Mouse (Mus musculus): ENCODE measurements around the gene Acin1. TPM values are rescaled to one million over a fixed set of nuclear protein-coding genes. Genes with fewer than 3 reads are reported as not detected.
A peak's percentile ranks its signal among the peaks of the same experiment; 100 is the strongest.

Gene Acin1
- polyA plus RNA-seq, 1 experiment from 2014 or later: 132 TPM

- 53% methylated on average over 8 of the region's 8 CpGs for WGBS
- Histone ChIP-seq H3K27ac (replicated peaks) (no peak overlapping the region), H3K4me3 (replicated peaks) (no peak overlapping the region), H3K9me3 (replicated peaks) (no peaks in the 10 kb centered on the region), H3K4me2 (replicated peaks) (no peak overlapping the region), H3K4me1 (peaks cover 21% of the 10 kb centered on the region), H3K9ac (no peak overlapping the region), H3K36me3 (peaks cover 16% of the 10 kb centered on the region; the same call in 1 of the 2 replicates), H3K27me3 (no peaks in the 10 kb centered on the region)
- ATAC-seq (ENCODE audit: insufficient number of reproducible peaks, low FRiP score, low TSS enrichment, low read depth): no peak
These were observed 79.5 kb downstream of the Acin1 start for GRCm38 (mm10) chr14:54607226-54607625.

DNA sequence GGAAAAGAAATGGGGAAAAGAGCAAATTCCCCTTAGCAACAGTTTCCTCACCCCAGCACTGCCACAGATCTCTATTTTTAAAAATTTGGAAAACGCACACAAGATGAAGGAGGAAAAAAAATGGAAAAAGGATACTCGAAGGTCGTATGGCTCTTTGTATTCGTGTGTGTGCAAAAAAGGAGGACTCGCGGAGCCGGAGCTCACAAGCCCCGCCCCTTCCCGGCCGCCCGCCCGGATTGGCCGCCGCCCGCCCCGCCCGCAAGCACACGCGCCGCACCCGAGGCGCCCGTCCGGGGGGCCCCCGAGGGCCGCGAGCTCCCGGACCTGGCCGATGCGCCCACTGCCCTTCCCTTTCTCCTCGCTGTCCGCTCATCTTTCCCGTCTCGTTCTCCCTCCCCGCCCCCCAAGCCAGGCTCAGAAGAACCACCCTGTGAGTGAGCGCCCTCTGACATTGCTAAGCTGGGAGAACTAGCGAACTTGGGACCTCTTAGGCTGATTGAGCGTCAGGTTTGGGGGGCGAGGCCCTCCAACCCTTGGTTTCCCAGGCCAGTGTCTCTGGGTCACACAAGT lies 80.9 kb downstream of the Acin1 start, which contains the start of gene 4931414P19Rik:
Gene 4931414P19Rik (minus strand): TSS at position 242 of the 570 bp plus-strand sequence.
- Histone ChIP-seq H3K9ac (peak within 1 kb of the TSS; percentile 12), H3K36me3 (peaks cover 8% of the 10 kb centered on the region; the same call in 1 of the 2 replicates), H3K4me2 (replicated peaks) (peak within 1 kb of the TSS; percentile 65), H3K27me3 (no peaks in the 10 kb centered on the region), H3K9me3 (replicated peaks) (no peaks in the 10 kb centered on the region), H3K4me3 (replicated peaks) (peak within 1 kb of the TSS; percentile 56), H3K27ac (replicated peaks) (peak within 1 kb of the TSS; percentile 85), H3K4me1 (peaks cover 23% of the 10 kb centered on the region)
- 0% methylated on average over 38 of the region's 39 CpGs for WGBS
- ATAC-seq (ENCODE audit: insufficient number of reproducible peaks, low FRiP score, low TSS enrichment, low read depth): 0 out of 2 replicates have a peak, but pooled peaks have one; percentile 51

GRCm38 (mm10) chr14:54603686-54604085 lies 83.0 kb downstream of the Acin1 start:
- Histone ChIP-seq H3K27me3 (no peaks in the 10 kb centered on the region), H3K36me3 (peaks cover 8% of the 10 kb centered on the region; the same call in 1 of the 2 replicates), H3K4me2 (replicated peaks) (peak overlapping the region; percentile 46), H3K9ac (no peak overlapping the region), H3K9me3 (replicated peaks) (no peaks in the 10 kb centered on the region), H3K4me3 (replicated peaks) (peak overlapping the region; percentile 65), H3K4me1 (peaks cover 23% of the 10 kb centered on the region), H3K27ac (replicated peaks) (peak overlapping the region; percentile 96)
- ATAC-seq (ENCODE audit: insufficient number of reproducible peaks, low FRiP score, low TSS enrichment, low read depth): no peak
- WGBS: 82% methylated on average over 8 of the region's 8 CpGs

DNA sequence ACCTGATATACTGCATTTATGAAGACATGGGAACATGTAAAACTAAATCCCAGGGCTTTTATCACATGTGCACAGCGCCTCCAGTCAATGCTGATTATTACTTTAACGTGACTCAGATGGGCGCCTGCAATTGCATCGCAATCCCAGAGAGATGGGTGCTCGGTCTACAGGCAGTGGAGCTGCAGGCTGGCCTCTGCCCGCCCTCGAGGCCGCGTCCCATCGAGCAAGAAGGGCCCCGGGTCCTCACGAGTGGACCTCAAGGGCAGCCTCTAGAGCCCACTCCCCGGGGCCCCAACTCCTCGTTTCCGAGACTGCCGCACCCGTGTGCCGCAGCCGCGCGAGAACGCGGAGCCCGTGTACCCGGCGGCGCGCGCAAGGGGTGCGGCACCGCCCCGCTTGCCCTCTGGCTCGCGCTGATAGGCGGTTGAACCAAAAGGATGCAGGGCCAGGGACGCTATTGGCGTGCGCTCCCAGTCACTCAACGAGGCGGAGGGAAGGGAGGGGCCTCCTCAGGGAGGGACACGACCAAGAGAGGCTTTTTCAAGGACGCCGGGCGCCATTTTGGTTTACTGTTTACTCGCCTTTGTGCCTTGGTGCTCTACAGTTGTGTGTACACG lies 83.6 kb downstream of the Acin1 start:
- H3K27ac ChIP-seq (replicated peaks): peak overlapping the region; percentile 96
- peak overlapping the region; percentile 54 for H3K9ac ChIP-seq
- H3K4me2 ChIP-seq (replicated peaks): peak overlapping the region; percentile 46
- peaks cover 8% of the 10 kb centered on the region; the same call in 1 of the 2 replicates for H3K36me3 ChIP-seq
- peaks cover 23% of the 10 kb centered on the region for H3K4me1 ChIP-seq
- H3K27me3 ChIP-seq: no peaks in the 10 kb centered on the region
- under 1% methylated on average over 46 of the region's 46 CpGs for WGBS
- H3K4me3 ChIP-seq (replicated peaks): peak overlapping the region; percentile 65
- H3K9me3 ChIP-seq (replicated peaks): no peaks in the 10 kb centered on the region
- ATAC-seq (ENCODE audit: insufficient number of reproducible peaks, low FRiP score, low TSS enrichment, low read depth): peak; percentile 100

GRCm38 (mm10) chr14:54602613-54603012 lies 84.1 kb downstream of the Acin1 start:
- Histone ChIP-seq H3K36me3 (peaks cover 8% of the 10 kb centered on the region; the same call in 1 of the 2 replicates), H3K27me3 (no peaks in the 10 kb centered on the region), H3K9ac (0 out of 2 replicates have a peak overlapping the region, but pooled peaks have one; percentile 54), H3K9me3 (replicated peaks) (no peaks in the 10 kb centered on the region), H3K4me2 (replicated peaks) (peak overlapping the region; percentile 46), H3K27ac (replicated peaks) (peak overlapping the region; percentile 96), H3K4me3 (replicated peaks) (peak overlapping the region; percentile 65), H3K4me1 (peaks cover 23% of the 10 kb centered on the region)
- WGBS: 33% methylated on average over 4 of the region's 4 CpGs
- no peak for ATAC-seq (ENCODE audit: insufficient number of reproducible peaks, low FRiP score, low TSS enrichment, low read depth)

DNA sequence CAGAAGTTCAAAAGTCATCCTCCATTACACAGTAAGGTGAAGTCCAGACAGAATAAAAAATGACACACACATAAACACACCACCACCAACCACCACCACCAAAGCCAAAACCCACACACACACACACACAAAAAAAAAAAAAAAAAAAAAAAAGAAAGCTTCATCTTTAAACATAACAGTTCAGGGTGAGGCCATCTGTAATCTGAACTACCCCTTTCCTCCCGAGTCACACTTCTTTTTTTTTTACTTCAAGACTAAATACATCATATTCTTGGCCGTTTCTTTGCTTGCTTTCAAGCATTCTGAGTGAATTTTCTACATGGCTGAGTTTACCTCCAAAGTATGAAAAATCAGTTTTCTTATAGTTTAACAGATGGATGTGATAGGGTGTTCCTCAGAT lies 85.1 kb downstream of the Acin1 start:
- Histone ChIP-seq H3K4me3 (replicated peaks) (no peak overlapping the region), H3K4me2 (replicated peaks) (no peak overlapping the region), H3K36me3 (peaks cover 8% of the 10 kb centered on the region; the same call in 1 of the 2 replicates), H3K9ac (no peak overlapping the region), H3K27me3 (no peaks in the 10 kb centered on the region), H3K9me3 (replicated peaks) (no peaks in the 10 kb centered on the region), H3K4me1 (peaks cover 23% of the 10 kb centered on the region), H3K27ac (replicated peaks) (no peak overlapping the region)
- 51% methylated on average over 2 of the region's 2 CpGs for WGBS
- ATAC-seq (ENCODE audit: insufficient number of reproducible peaks, low FRiP score, low TSS enrichment, low read depth): no peak

DNA sequence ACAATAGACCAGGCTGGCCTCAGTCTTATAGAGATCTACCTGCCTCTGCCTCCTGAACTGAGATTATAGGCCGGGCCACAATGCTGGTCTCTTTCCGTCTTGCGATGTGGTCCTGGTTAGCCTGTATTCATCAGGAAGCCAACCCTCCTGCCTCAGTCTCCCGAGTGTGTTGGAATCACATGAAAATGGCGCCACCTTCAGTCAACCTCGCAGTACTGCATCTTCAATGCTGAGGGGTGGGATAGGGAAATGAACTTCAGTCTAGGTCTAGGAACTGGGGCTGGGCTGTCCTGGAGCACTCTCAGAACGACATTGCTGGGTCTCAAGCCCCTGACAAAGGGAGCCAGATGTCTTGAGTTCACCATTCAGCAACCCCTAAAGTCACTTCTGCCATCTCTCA lies 89.6 kb downstream of the Acin1 start:
- Histone ChIP-seq H3K9me3 (replicated peaks) (no peaks in the 10 kb centered on the region), H3K4me1 (0 out of 2 replicates have a peak, but pooled peaks cover under 1% of the 10 kb centered on the region), H3K4me3 (replicated peaks) (no peak overlapping the region), H3K27ac (replicated peaks) (no peak overlapping the region), H3K27me3 (no peaks in the 10 kb centered on the region), H3K4me2 (replicated peaks) (no peak overlapping the region), H3K36me3 (peaks cover 16% of the 10 kb centered on the region; the same call in 1 of the 2 replicates), H3K9ac (no peak overlapping the region)
- no peak for ATAC-seq (ENCODE audit: insufficient number of reproducible peaks, low FRiP score, low TSS enrichment, low read depth)
- WGBS: 81% methylated on average over 7 of the region's 7 CpGs

GRCm38 (mm10) chr14:54594631-54595414 lies 91.9 kb downstream of the Acin1 start:
- H3K4me1 ChIP-seq: no peaks in the 10 kb centered on the region
- peak; percentile 19; the same call in 1 of the 2 replicates for ATAC-seq (ENCODE audit: insufficient number of reproducible peaks, low FRiP score, low TSS enrichment, low read depth)
- H3K36me3 ChIP-seq: peaks cover 16% of the 10 kb centered on the region; the same call in 1 of the 2 replicates
- H3K4me2 ChIP-seq (replicated peaks): no peak overlapping the region
- H3K27me3 ChIP-seq: no peaks in the 10 kb centered on the region
- no peak overlapping the region for H3K4me3 ChIP-seq (replicated peaks)
- H3K9me3 ChIP-seq (replicated peaks): no peaks in the 10 kb centered on the region
- no peak overlapping the region for H3K27ac ChIP-seq (replicated peaks)
- no peak overlapping the region for H3K9ac ChIP-seq
- 73% methylated on average over 28 of the region's 28 CpGs for WGBS

DNA sequence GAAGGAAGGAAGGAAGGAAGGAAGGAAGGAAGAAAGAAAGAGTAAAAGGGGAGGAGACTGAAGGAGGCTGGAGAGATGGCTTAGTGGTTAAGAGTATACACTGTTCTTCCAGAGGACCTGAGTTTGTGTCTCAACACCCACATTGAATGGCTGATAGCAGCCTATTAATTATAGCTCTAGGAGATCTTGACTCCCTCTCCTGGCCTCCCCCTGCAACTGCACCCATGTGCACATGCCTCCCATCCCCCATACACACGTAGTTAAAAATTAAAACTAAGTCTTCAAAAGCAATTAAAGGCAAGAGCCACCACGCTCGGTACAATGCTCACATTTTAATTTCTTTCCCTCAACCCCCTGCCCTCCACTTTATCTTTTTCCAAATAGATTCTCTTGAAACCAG lies 92.7 kb downstream of the Acin1 start:
- H3K27me3 ChIP-seq: no peaks in the 10 kb centered on the region
- H3K36me3 ChIP-seq: peaks cover 10% of the 10 kb centered on the region; the same call in 1 of the 2 replicates
- no peak overlapping the region for H3K9ac ChIP-seq
- no peaks in the 10 kb centered on the region for H3K4me1 ChIP-seq
- no peak overlapping the region for H3K4me3 ChIP-seq (replicated peaks)
- H3K27ac ChIP-seq (replicated peaks): no peak overlapping the region
- ATAC-seq (ENCODE audit: insufficient number of reproducible peaks, low FRiP score, low TSS enrichment, low read depth): no peak
- no peaks in the 10 kb centered on the region for H3K9me3 ChIP-seq (replicated peaks)
- H3K4me2 ChIP-seq (replicated peaks): no peak overlapping the region
- WGBS: 90% methylated on average over 3 of the region's 3 CpGs

- Histone ChIP-seq H3K4me2 (replicated peaks) (no peak overlapping the region), H3K27ac (replicated peaks) (no peak overlapping the region), H3K4me1 (no peaks in the 10 kb centered on the region), H3K4me3 (replicated peaks) (no peak overlapping the region), H3K9ac (no peak overlapping the region), H3K27me3 (no peaks in the 10 kb centered on the region), H3K36me3 (0 out of 2 replicates have a peak, but pooled peaks cover 8% of the 10 kb centered on the region), H3K9me3 (replicated peaks) (no peaks in the 10 kb centered on the region)
- no peak for ATAC-seq (ENCODE audit: insufficient number of reproducible peaks, low FRiP score, low TSS enrichment, low read depth)
- 76% methylated on average over 10 of the region's 10 CpGs for WGBS
These were observed 94.3 kb downstream of the Acin1 start for GRCm38 (mm10) chr14:54592319-54592934.

Measured in embryonic facial prominence, embryonic 15.5 days (tissue).